Mouse (Mus musculus): ENCODE data around the gene Atg101.
"Not testable (repeated sequence)": the region's sequence is repeated elsewhere in the genome, so short reads cannot be mapped to it uniquely, and the experiment has no call there.

The Atg101 gene

DNA sequence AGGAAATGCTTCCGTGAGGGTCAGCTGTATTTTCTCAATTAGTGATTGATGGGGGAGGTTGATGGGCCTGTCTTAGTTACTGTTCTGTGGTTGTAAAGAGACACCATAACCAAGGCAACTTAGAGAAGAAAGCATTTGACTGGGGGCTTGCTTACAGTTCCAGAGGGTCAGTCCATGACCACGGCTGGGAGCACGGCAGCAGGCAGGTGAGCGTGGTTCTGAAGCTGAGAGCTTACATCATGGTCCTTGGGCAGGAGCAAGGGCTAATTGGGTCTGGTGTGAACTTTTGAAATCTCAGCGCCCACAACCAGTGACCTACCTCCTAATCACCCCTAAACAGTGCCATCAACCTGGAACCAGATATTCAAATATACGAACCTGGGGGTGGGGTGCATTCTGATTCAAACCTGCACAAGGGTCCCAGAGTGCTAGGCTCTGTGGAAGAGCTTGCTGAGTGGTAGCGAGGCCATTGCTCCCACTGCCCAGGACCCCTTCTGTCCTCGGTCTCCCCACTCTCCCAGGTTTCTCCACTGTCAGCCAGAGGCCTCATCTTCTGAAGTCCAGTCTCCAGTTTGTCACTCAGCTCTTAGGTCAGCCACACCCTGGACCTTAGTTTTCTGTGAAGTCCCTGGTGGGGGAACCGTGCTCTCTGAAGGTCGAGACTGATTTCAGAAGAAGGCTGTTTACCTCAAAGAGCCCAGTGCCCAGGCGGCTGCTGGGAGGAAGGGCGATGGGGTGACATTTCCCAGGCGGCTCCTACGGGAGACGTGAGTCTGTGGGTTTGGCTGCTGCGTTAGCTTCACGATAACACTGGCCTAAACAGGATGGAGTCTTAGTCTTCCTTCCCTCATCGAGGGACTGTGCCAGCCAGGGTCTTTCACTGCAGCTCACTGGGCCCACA, 33.1 kb downstream of the Atg101 start:
- DNase-seq, result no peak

DNA sequence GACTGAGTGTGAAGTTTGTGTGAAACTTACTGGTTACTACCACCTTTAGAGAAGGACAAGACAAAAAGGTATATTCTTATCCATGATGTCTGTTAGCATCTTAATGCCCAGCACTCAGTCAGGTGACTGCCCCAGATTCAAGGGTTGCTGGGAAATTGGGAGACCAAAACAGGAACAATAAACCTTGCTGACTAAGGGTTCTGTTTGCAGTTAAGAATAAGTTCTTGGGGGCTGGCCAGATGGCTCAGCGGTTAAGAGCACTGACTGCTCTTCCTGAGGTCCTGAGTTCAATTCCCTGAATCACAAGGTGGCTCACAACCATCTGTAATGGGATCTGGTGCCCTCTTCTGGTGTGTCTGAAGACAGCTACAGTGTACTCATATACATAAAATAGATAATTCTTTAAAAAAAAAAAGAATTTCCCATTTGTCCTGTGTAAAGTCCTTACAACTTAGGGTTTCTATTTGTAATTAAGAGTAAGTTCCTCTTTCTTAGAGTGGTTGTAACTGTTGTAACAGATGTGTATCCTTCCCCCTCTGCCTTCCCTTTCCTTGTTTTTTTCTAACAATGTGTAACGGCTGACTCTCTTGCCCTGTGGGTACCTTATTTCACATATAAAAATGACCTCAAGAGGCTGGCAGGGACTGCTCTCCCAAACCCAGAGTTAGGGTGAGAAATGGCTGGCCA, 33.9 kb downstream of the Atg101 start:
- DNase-seq, result no peak

DNA sequence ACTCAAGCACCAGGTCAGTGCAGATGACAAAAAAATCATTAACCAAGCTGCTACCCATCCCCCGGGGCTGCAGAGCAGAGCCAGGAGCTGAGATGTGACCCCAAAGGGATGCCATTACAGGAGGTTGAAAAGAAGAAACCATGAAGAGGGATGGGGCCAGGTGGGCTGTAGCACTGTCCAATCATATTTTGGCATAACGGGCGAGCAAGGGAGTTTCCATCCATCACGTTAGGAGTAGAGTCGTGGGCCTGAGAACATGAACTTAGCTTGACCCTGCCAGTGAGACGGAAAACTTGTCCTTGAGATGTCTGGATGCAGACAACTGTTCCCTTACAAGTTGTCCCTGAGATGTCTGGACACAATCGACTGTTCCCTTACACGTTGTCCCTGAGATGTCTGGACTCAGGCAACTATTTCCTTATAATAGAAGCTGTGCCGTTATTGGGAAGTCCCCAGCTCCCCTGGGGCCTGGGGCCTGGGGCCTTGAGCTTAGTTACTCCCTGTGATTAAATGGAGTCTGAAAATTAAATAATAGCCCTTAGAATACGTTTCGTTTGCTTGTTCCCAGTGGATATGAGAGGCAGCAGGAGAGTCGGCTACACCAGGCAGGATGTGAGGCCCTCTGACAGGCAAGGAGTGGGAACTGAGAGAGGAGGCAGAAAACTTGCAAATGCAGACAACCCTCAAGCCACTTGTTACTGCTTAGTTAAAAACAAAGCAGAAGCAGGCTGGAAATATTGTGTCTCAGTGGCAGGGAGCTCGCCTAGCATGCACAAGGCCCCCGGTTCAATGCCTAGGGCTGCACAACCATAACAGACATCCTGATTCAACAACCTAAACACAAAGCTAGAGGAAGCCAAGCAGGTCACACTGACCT, 35.1 kb downstream of the Atg101 start:
- DNase-seq, result no peak

DNA sequence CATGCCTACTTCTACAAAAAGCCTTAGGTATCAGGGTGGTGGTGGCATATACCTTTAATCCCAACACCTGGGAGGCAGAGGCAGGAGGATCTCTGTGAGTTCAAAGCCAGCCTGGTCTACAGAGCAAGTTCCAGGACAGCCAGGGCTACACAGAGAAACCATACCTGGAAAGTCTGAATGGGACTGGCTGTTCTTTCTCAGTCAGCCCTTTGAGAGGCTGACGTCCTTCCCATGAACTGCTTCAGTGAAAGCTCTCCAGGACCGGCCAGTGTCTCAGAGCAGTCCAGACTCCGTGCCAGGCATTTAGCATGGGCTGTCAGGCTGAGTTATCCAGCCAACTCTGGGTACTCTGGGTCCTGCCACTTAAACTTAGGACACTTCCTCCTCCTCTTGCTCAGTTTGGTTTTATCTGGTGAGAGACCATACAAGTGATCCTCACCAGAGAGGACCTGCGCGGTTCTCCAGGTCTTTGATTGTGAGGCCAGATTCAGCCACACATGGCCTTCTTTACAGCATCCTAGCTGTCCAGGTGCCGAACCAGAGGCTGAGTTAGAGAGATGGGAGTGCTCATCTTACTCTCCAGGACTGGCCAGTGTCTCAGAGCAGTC, 36.0 kb downstream of the Atg101 start:
- DNase-seq, result no peak

DNA sequence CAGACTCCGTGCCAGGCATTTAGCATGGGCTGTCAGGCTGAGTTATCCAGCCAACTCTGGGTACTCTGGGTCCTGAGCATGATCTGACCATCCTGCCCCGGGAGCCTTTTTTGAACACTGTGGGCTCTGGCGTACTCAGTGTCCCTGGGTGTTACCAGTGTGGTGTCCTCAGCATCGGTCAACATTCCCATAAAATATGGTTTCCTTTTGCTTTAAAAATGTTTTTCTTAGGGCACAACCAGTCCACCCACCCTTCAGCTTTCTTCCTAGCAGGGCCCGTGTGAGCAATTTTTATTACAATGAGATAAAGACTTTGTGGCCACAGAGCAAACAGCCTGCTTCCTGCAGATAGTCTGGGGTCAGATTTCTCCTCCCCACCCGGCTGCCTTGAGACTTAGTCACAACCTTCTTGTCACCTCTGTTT, 36.6 kb downstream of the Atg101 start:
- no peak for DNase-seq

DNA sequence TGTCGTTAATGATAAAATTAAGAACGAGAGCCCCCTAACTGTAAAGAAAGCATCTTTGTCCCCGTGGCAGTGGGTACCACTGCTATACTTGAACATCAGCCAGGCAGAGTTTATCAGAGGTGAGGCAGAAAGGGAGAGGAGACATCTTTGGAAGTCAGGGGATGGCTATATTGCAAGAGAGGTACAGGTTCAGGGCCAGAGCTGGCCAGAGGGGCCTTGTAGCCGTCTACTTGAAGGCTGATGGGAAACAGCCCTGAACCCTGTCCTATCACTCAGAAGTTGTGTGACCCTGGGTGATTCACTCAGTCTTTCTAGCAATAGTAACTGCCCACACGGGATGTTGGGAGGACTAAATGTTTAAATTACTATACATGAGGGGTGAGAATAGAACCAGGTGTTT, 37.1 kb downstream of the Atg101 start:
- DNase-seq, result no peak

DNA sequence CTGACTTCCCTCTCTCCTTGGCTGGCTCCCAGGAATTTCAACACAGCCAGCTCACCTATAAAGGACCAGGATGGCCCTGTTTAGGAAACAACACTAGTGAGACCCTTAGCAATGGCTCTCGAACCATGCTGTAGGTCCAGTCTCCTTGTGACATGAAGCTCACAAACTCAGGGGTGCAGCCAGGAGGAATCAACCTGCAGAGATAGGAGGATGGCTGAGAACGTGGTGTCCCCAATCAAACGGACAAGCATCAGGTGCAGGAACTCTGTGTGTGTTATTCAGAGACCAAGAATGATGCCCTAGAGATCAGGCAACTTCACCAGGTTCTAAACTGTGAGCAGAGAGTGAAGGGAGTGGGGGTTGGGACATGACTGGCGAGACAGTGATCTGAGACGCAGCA, 38.0 kb downstream of the Atg101 start:
- DNase-seq, result no peak

DNA sequence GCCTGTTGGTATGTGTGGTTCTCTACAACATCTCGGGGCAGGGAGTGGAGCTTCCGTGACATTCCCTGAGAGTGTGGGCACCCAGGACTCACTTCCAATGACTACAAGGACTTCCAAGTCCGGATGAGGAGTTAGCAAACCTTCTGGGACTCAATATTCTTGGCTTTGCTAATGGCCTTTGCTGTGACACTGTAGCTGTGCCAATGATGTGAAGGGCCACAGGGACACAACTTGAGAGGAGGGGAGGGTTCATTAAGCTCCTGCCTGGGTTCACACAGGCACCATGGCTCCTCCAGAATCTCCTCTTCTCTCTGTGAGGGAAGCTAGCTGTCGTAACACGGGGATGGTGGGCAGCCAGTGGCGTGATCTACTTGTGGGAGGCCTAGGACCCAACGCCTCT, 38.6 kb downstream of the Atg101 start:
- DNase-seq, result no peak

DNA sequence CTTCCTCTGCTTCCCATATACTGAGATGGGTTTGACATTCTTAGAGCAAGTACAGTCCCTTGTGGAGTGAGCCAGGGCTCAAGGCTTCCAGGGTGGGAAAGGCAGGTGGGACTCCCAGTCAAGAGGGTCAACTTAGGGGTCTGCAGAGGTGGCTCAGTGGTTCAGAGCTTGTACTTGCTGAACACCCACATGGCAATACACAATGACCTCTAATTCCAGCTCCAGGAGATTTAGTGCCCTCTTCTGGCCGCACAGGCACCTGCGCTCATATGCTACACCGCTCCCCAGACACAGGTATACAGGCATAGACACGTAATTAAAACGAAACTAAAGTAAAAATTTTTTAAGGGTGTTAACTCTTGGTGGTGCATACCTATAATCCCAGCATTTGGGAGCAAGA, 39.4 kb downstream of the Atg101 start:
- no peak for DNase-seq

DNA sequence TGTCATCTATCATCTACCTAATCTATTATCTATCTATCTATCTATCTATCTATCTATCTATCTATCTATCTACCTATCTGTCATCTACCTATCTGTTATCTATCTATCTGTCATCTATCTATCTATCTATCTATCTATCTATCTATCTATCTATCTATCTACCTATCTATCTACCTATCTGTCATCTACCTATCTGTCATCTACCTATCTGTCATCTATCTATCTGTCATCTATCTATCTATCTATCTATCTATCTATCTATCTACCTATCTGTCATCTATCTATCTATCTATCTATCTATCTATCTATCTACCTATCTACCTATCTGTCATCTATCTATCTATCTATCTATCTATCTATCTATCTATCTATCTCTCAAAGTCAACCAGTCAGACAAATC, 40.3 kb downstream of the Atg101 start:
- not testable (repeated sequence) for DNase-seq

DNA sequence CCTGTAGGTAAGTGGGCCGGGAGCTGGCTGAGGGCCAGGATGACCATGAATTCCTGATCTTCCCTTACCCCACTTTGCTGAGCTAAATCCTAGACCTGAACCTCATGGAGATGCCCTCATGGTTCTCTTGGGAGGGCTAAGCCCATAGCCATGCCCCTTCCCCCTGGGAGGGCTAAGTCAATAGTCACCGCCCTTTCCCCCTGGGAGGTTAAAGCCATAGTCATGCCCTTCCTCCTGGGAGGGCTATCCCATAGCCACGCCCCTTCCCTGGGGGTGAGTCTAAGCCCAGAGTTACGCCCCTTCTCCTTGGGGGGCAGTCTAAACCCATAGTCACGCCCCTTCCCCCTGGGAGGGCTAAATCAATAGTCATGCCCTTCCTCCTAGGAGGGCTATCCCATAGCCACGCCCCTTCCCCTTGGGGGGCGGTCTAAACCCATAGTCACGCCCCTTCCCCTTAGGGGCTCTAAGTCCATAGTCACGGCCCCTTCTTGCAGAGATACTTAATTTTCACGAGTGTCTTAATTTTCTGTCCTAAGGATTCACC, 42.0 kb downstream of the Atg101 start:
- DNase-seq, result no peak

DNA sequence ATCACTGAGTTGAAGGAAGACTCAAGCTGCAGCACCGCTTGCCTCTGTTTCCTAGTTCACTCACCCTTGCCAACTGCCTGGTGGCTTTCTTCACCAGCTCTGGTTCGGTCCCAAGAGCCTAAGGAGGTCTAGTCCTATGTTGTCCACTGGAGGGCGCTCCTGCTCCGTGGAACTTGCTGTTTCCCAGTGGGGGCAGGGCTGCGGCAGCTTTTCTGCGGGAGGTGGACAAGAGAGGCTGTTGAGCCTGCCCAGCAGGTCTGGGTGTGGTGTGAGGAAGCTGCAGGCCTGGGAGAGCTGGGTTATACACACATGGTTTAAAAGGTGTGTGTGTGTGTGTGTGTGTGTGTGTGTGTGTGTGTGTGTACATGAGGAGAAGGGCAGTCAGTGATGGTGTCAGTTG, 43.2 kb downstream of the Atg101 start:
- peak; percentile 79 to 80 for DNase-seq

DNA sequence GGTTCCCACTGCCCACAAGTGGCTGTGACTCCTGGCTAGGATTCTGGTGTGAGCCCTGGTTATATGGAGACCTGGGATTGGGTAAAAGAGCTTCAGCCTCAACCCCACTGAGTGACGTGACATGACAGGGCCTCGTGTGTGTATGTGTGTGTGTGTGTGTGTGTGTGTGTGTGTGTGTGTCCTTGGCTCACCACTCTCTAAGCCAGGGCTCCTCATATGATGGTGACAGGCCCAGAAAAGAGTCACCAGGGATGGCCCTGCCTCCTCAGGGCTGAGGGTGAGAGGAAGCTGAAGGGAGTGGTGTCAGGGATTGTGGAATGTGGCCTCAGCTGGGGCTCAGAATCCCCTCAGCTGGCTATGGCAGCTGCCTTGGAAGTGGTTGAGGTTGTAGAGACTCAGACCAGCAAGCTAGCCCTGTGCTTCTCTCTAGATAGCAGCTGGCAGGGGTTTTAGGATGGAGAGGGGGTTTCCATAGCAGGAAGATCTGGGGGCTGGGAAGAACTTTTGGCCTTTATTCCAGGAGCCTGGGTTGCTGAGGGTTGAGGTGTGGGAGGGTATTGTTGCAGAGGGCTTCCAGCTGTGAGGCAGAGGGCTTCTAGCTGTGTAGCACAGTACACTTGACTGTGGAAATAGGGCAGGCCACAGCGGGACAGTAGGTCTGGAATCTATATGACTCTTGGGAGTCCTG, 44.9 kb downstream of the Atg101 start:
- DNase-seq, result no peak

DNA sequence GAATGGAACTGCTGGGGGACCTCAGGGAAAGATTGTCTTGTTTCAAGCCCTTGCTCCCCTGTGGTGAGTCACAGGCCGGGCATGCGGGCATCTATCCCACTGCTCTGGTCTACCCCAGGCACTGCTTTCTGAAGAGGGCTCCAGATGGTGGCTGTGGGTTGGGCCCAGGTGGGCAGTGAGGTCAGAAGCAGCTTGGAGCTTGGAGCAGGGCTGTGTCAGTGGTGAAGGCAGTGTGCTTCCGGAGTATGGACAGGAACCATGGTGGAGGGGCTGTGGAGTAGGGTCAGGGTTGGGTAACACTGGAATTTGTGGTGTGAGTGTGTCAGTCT, 45.5 kb downstream of the Atg101 start:
- no peak for DNase-seq

DNA sequence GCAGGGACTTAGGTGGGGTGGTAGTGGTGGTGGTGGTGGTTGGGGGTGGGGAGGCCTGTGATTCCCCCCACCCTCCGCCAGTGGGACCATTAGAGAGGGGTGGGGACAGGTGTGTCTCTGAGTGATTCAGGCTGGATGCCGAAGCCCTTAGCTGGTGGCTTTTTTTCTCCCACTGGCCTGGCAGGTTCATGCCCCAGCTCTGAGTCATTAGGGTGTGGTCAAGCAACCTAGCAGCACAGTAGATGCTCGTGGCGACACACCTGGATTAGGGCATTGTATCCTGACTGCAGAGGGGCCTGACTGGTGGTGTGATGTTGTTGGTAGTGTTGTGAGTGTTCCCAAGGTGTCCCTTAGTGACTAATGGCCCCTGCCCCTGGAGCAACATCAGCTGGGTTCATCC, 47.0 kb downstream of the Atg101 start:
- DNase-seq, result no peak

DNA sequence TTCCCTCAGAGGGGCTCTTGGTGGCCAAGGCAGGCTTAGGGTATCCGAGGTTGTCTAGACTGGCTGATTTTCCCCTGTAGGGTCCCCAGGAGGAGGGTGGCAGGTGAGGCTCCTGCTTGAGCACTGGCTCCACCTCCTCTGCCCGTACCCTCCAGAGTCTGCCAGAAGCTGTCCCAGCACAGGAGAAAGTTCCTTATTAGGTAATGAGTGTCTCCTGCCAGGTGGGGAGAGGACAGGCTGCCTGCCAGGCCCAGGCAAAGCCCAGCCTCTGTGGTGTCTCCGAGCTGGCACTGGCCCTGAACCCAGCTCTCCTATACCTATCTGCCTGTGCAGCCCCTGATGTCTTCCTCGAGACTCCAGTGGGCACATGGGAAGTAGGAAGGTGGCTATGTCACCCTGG, 48.3 kb downstream of the Atg101 start:
- DNase-seq, result peak in 1 of 2 experiments; percentile 19

DNA sequence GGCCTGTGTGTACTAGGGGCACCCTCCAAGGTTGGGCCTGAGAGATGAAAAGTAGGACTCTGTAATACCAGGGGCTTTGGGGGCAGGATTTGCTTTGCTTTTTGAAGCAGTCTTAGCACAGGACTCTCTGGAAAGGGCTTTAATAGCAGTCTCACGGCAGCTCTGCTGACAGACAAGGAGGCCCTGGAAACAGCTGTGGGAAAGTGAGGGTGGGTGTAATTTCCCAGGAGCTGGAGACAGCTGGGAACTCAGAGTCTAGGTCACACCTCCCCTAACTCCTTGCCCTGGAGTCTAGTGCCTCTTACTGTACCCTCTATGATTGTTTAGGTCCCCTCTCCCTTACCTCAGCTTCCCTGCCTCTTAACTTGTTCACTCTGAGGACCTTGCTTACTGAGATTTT, 49.1 kb downstream of the Atg101 start:
- no peak for DNase-seq

DNA sequence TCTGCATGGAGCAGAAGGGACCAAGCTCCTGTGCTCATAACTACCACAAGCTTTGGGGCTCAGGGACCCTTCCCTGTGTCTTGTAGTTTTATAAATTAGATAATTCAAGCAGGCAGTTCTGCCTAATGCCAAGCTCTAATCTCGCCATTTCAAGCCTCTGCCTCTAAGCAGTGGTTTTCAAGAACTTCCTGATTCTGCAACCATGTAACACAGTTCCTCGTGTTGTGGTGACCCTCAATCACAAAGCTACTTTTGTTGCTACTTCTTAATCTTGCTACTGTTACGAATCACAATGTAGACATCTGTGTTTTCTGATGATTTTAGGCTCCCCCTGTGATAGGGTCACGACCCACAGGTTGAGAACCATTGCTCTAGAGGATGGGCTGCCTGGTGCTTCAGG, 49.6 kb downstream of the Atg101 start:
- DNase-seq, result no peak

DNA sequence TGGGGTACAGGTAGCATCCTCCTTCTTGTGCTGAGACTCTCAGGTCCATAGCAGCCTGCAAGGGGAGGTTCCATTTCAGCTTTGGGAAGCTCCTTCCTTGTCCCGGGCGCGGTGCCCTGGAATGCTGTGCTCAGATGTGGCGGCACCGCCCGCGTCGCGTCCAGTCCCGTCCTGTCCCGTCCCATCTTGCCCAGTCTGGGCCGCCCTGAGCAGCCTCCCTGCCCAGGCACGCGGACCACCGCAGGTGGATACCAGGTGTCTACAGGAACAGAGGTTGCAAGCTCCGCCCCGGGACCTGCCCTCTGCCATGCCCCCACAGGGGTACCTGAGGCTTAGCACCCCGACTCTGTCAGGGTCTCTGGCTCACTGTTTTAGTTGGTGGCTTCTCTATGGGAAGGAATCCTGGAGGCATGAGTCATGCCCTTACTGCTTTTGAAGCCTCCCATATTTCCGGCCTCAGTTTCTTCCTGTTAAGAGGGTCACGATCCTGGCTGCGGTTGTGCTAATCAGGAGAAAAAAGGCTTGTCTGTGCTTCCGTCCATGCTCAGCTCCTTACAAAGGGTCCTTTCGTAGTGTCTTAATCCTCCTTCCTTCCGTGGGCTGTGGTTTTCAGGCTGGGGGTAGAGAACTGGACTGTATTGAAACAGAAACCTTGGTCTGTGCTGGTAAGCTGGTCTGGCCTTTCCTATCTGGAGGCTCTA, 52.6 kb downstream of the Atg101 start:
- no peak for DNase-seq

DNA sequence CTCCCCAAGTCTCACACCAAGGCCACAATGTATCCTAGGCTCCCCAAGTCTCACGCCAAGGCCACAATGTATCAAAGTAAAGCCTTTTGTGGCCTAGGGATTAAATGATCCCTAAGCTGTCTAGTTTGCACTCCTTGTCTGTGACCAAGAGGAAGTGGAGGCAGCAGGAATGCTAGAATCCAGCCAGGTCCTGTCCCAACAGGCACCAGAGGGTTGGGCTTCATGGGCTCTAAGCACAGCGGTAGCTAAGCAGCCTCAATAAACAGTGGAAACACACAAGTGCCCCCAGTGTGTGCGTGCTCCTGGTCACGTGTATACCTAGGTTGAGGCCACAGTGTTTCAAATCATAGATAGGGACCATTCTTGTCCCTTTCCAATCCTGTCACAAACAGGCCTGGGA, 54.3 kb downstream of the Atg101 start:
- DNase-seq, result no peak

DNA sequence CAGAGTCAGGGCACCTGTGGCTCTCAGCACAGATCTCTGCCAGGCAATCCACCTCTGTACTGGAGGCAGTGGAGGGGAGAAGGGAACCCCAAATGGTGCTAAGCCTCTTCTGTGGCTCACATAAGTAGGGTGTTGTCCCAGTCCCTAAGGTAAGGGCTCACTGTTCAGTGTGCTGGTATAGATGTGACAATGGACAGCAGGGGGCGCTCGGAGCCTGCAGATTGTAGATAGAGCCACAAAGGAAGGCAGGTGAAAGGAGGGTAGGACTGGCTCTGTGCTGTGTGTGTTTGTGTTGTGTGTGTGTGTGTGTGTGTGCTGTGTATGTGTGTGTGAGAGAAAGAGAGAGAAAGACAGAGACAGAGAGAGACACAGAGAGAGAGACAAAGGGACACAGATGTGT, 55.5 kb downstream of the Atg101 start:
- DNase-seq, result peak; percentile 91 to 93
